Mouse (Mus musculus) brain, embryonic 14.5 days (tissue): ENCODE measurements at regions not wholly inside any gene's neighbourhood (a gene's known extent, or its start where the extent isn't known, plus 50 kb on each side); places are given as distances from the start of the nearest gene placed in this dataset.

Experiments
- CTCF ChIP-seq: fragments of 200-500 bp; IDR thresholded peaks from 2 replicates; pipeline ENCODE4 v1.5.1; 2012; ENCODE audit warnings: inconsistent platforms, mild to moderate bottlenecking, moderate library complexity, borderline replicate concordance; ENCODE audit not compliant: insufficient read depth, insufficient read length; ENCODE audit errors: extremely low read depth
- POLR2A ChIP-seq: fragments of 200-500 bp; IDR thresholded peaks from 2 replicates; pipeline ENCODE4 v1.6.1; 2012; ENCODE audit warnings: mild to moderate bottlenecking, inconsistent platforms, borderline replicate concordance; ENCODE audit not compliant: poor library complexity, insufficient read depth, insufficient read length, severe bottlenecking; ENCODE audit errors: extremely low read depth

DNA sequence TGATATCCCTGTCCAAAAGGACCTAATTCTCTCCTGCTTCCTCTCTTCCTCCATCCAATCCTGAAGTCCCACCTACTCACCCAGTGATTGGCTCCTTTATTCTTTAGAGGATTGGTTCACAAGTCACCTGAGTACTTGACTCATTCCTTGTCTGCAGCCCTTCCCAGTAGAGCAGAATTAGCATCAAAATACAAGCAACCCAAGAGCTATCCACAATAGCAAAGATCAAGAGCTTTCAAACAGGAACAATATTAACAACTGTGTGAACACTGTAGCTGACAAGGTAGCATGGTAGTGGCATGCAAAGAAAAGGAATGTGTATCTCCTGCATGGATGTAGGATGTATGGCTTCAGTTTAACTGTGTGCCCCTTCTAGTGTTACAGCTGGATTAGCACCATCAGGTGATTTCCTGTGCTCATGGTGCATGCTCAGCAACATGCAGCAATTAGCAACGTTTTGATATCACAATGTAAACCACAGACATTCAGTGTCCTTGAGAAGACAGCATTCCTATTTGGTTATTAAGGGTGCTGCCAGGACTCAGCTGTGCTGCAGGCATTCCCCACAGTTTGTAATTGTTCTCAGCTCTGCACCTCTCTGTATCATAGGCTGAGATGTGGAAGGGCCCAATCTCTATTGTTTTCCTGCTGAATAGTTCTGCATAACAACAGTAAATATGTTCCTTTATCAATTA, 437.2 kb downstream of the Ptprc start:
- TF ChIP-seq CTCF (no peak), POLR2A (no peak)
